Mouse (Mus musculus) heart, embryonic 15.5 days (tissue): ENCODE measurements around the gene Sgf29. TPM values are rescaled to one million over a fixed set of nuclear protein-coding genes. Genes with fewer than 3 reads are reported as not detected.
A peak's percentile ranks its signal among the peaks of the same experiment; 100 is the strongest.

Source experiments
- ATAC-seq: fragments of 200-750 bp; cut with Nextera tagmentation; replicated peaks from 2 replicates; pipeline ENCODE4 v1.8.0; 2017; ENCODE audit warnings: low read depth, moderate TSS enrichment; ENCODE audit not compliant: insufficient number of reproducible peaks, insufficient read depth, low FRiP score
- H3K27ac ChIP-seq: fragments of 300-500 bp; sonication (generic); 2 replicates; pipeline ENCODE4 v1.5.1; 2015; ENCODE audit warnings: mild to moderate bottlenecking, inconsistent platforms
- H3K27me3 ChIP-seq: fragments of 300-500 bp; sonication (generic); 2 replicates; pipeline ENCODE4 v1.6.1; 2015; ENCODE audit warnings: inconsistent platforms
- H3K36me3 ChIP-seq: fragments of 300-500 bp; sonication (generic); 2 replicates; pipeline ENCODE4 v1.6.1; 2015; ENCODE audit warnings: mild to moderate bottlenecking, inconsistent platforms
- H3K4me1 ChIP-seq: fragments of 300-500 bp; sonication (generic); replicated peaks from 2 replicates; pipeline ENCODE4 v1.6.1; 2015; ENCODE audit warnings: inconsistent platforms
- H3K4me2 ChIP-seq: fragments of 300-500 bp; sonication (generic); 2 replicates; pipeline ENCODE4 v1.6.1; 2015; ENCODE audit warnings: inconsistent platforms, mild to moderate bottlenecking, moderate library complexity
- H3K4me3 ChIP-seq: fragments of 300-500 bp; sonication (generic); 2 replicates; pipeline ENCODE4 v1.5.1; 2015; ENCODE audit warnings: mild to moderate bottlenecking, inconsistent platforms
- H3K9ac ChIP-seq: fragments of 300-500 bp; sonication (generic); 2 replicates; pipeline ENCODE4 v1.6.1; 2015; ENCODE audit warnings: mild to moderate bottlenecking, inconsistent platforms
- H3K9me3 ChIP-seq: fragments of 300-500 bp; sonication (generic); replicated peaks from 2 replicates; pipeline ENCODE4 v1.6.1; 2016; ENCODE audit warnings: inconsistent platforms
- WGBS: fragments of 180-500 bp; shearing (Covaris S2); methylation state at CpG from one replicate; pipeline ENCODE4 v1.1.7; 2015; ENCODE audit warnings: mixed read lengths; 5-methylcytosine and 5-hydroxymethylcytosine counted together
- polyA plus RNA-seq: library from polyadenylated mRNA; unstranded; fragments of >200 nt; fragmentation: Nextera tagmentation; extraction: Ambion mirVana; gene quantifications from 2 replicates; pipeline ENCODE4 v1.2.1, GENCODE M21; 2015

Sgf29 gene
- polyA plus RNA-seq, 1 experiment from 2014 or later = 21.0 TPM

DNA sequence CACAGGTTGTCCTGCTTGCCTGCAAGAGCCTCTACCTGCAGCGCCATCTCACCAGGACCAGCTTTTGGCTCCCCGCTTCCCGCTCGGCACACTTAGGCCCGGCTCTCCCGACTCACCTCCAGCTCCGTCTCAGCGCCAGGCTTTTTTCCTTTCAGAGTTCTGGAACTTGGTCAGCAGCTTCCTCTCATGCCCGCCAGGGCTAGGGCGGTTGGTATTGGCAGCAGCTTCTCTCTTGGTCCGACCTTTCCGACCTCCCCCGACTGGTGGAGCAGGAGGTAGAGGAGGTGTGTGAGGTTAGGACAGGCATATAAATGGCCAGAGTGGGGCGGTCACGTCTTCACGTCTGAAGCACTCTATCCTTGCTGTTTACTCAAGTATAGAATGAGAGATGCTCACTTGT lies 24.3 kb upstream of the Sgf29 start:
- 56% methylated on average over 16 of the region's 16 CpGs for WGBS
- no peak overlapping the region; the same call in 1 of the 2 replicates for H3K4me2 ChIP-seq
- no peaks in the 10 kb centered on the region for H3K27me3 ChIP-seq
- no peaks in the 10 kb centered on the region for H3K9me3 ChIP-seq
- peaks cover 18% of the 10 kb centered on the region for H3K4me1 ChIP-seq
- no peak overlapping the region for H3K9ac ChIP-seq
- H3K27ac ChIP-seq = no peak overlapping the region; the same call in 1 of the 2 replicates
- peak overlapping the region; percentile 3; the same call in 1 of the 2 replicates for H3K4me3 ChIP-seq
- no peak for ATAC-seq
- no peaks in the 10 kb centered on the region for H3K36me3 ChIP-seq

DNA sequence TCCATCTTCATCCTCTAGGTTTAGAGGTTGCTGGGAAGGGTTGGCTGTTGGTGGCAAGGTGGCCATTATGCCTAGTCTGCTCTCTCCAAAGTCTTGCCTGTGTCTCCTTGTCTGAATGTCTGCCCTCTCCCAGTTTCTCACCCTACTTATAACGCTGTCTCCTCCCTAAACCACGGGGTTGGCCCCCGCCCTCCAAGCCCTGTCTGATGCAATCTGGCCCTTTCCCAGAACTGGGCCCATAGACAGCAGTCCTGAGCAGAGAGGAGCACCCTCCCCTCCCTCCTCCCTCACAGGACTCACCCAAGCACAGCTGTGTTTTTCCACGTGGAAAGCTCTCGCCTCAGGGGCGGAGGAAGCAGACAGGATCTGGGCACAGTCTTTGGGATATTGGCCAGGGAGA lies 23.7 kb upstream of the Sgf29 start:
- Histone ChIP-seq H3K4me2 (no peak overlapping the region; the same call in 1 of the 2 replicates), H3K4me3 (no peak overlapping the region), H3K9me3 (no peaks in the 10 kb centered on the region), H3K27ac (peak overlapping the region; percentile 21; the same call in 1 of the 2 replicates), H3K4me1 (peaks cover 18% of the 10 kb centered on the region), H3K27me3 (no peaks in the 10 kb centered on the region), H3K36me3 (no peaks in the 10 kb centered on the region), H3K9ac (no peak overlapping the region)
- peak; percentile 73 for ATAC-seq
- 34% methylated on average over 6 of the region's 6 CpGs for WGBS

DNA sequence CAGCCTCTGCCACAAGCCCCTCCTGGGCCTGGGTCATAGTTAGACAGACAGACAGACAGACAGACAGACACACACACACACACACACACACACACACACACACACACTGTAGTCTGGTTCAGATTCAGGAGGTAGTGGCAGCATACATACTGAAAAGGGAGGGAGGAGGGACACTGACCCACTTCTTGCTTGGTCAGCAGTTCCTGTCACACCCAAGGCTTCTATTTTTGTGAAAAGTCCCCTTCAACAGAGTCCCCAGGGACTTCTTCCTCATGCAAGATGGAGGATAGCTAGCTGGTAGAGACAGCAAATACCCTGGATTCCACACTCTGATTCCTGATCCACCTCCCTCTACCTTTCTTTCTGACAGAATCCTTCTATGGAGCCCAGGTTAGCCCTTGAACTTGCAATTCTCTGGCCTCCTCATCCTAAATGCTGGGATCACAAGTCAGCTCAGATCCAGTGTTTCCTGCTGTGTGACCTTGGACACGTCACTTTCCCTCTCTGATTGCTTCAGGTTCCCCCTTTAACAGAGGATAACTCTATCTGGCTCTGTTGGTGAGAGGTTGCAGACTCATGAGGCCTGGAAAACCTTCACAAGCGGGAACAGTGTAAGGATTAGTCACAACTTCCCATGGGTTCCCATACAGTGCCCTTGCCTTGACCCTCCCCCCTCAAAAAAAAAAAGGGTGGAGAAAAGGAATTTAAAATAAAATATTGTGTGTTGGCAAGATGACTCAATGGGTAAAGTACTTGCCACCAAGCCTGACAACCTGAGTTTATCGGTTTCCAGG lies 23.1 kb upstream of the Sgf29 start:
- Histone ChIP-seq H3K27me3 (no peaks in the 10 kb centered on the region), H3K9ac (no peak overlapping the region), H3K36me3 (no peaks in the 10 kb centered on the region), H3K4me2 (no peak overlapping the region), H3K4me3 (no peak overlapping the region), H3K27ac (no peak overlapping the region), H3K4me1 (peaks cover 18% of the 10 kb centered on the region), H3K9me3 (no peaks in the 10 kb centered on the region)
- ATAC-seq = no peak
- 75% methylated on average over 3 of the region's 3 CpGs for WGBS

DNA sequence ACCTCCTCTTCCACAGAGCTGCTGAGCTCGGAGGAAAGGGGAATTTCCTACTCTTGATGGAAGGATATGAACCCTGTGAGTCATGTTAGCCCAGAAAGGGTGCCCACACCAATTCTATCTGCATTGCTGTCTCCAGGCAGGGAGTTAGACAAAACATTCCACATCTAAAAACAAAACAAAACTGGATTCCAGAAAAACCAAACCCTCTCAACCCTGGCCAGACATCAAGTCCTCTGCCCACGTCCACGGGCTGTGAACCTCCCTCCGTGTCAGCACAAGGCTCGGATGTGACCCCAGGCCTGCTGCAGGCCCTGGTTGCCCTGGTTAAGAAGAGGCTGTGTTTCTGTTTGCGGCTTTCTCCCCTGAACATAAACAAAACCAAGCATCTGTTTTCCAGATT lies 21.0 kb upstream of the Sgf29 start:
- Histone ChIP-seq H3K9ac (no peak overlapping the region), H3K4me2 (no peak overlapping the region), H3K4me3 (no peak overlapping the region), H3K36me3 (no peaks in the 10 kb centered on the region), H3K9me3 (no peaks in the 10 kb centered on the region), H3K27me3 (no peaks in the 10 kb centered on the region), H3K27ac (peak overlapping the region; percentile 34), H3K4me1 (peaks cover 11% of the 10 kb centered on the region; the same call in 1 of the 2 replicates)
- WGBS = 52% methylated on average over 6 of the region's 6 CpGs
- ATAC-seq = no peak

DNA sequence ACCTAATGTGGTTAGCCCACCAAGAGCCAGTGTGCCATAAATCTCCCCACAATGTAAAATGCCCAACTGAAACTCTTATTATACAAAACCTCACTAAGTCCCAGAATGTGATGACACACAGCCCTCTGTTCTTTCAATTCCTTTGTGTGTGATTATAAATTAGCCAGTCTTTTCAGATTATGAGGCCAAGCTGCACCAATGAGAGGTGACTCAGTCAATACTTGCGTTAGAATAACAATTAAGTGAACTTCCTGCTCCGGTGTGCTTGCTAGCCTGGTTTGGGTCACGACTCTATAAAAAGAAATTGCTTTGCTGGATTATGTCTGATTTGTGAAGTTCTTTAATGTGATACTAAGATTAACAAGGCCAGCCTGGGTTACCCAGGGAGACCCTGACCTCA lies 19.2 kb upstream of the Sgf29 start:
- peaks cover 8% of the 10 kb centered on the region; the same call in 1 of the 2 replicates for H3K4me1 ChIP-seq
- H3K4me2 ChIP-seq = no peak overlapping the region
- H3K36me3 ChIP-seq = no peaks in the 10 kb centered on the region
- no peak overlapping the region for H3K27ac ChIP-seq
- ATAC-seq = no peak
- WGBS = 53% methylated on average over 3 of the region's 3 CpGs
- no peaks in the 10 kb centered on the region for H3K9me3 ChIP-seq
- H3K4me3 ChIP-seq = no peak overlapping the region
- no peak overlapping the region; the same call in 1 of the 2 replicates for H3K9ac ChIP-seq
- H3K27me3 ChIP-seq = 0 out of 2 replicates have a peak, but pooled peaks cover 4% of the 10 kb centered on the region

DNA sequence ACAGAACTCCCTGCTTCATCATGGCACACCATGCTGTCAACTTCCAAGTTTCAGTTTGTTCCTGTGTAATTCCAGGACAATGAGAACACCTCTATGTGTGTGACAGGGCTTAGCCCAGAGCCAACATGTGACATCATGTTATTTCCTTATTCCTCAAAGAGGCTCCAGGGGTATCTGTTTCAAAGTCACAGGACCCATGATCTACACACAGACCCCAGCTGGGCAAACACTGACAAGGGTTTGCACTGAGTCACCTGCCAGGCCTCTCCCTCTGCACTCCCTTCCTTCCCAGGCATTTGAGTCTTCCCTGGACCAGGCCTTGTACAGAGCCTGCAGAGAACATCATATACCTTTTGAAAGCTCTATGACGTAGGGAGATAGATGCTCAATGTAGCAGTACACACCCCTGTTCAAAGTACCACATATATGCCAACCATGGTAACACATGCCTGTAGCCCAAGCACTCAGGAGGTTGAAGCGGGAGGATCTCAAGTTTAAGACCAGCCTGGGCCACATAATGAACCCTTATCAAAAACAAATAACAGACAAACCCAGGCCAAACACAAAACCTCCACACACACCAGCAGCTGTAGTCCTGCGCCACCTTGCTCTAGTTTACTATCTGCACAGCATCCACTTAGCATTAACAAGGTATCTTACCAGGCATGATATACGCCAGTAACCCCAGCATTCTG lies 18.1 kb upstream of the Sgf29 start, which contains the start of gene Nupr1:
Gene Nupr1 (minus strand): TSS at position 38 of the 695 bp plus-strand sequence.
- Histone ChIP-seq H3K36me3 (no peaks in the 10 kb centered on the region), H3K4me1 (peaks cover 2% of the 10 kb centered on the region; the same call in 1 of the 2 replicates), H3K9ac (no peak within 1 kb of the TSS; the same call in 1 of the 2 replicates), H3K4me2 (no peak within 1 kb of the TSS), H3K4me3 (no peak within 1 kb of the TSS), H3K27me3 (0 out of 2 replicates have a peak, but pooled peaks cover 4% of the 10 kb centered on the region), H3K9me3 (no peaks in the 10 kb centered on the region), H3K27ac (no peak within 1 kb of the TSS)
- ATAC-seq = no peak
- WGBS = 89% methylated on average over 4 of the region's 4 CpGs

DNA sequence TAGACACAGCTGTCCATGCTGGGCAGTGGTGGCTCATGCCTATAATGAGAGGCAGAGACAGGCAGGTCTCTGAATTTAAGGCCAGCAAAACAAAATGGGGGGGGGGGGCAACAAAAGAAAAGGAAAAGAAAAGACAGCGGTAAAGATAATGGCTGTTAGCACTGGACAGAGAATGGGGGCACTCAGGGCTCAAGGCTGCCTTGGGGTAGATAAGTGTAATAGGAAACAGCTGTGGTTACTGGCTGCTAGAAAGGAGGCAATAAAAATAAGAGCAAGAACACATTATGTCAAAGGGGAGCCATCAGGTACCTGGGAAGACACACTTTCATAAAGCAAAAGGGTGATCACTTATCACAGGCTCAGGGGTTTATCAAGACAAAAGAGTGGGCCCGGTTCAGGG lies 16.6 kb upstream of the Sgf29 start:
- H3K4me2 ChIP-seq = no peak overlapping the region
- H3K4me3 ChIP-seq = no peak overlapping the region
- no peaks in the 10 kb centered on the region for H3K36me3 ChIP-seq
- H3K9me3 ChIP-seq = no peaks in the 10 kb centered on the region
- no peak for ATAC-seq
- 0 out of 2 replicates have a peak, but pooled peaks cover 4% of the 10 kb centered on the region for H3K27me3 ChIP-seq
- H3K4me1 ChIP-seq = no peaks in the 10 kb centered on the region
- no peak overlapping the region for H3K27ac ChIP-seq
- 70% methylated on average over 2 of the region's 2 CpGs for WGBS
- H3K9ac ChIP-seq = no peak overlapping the region

DNA sequence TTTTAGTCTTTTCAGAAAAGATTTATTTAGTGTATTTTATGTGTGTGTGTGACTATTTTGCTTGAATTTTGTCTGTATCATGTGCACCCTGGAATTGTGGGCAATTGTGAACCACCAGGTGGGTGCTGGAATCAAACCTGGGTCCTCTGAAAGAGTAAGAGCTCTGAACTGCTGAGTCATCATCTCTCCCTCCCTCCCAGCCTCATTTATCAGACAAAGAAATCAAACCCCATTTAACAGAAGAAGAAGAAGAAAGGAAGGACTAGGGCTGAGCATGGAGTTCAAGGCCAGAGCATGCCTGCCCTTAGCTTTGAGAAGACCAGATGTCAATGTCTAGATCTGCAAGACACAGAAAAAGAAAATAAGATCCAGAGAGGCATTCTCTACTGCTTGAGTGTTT lies 13.7 kb upstream of the Sgf29 start:
- no peak overlapping the region for H3K4me2 ChIP-seq
- no peak overlapping the region for H3K27ac ChIP-seq
- ATAC-seq = no peak
- H3K4me1 ChIP-seq = no peaks in the 10 kb centered on the region
- H3K36me3 ChIP-seq = no peaks in the 10 kb centered on the region
- H3K9me3 ChIP-seq = no peaks in the 10 kb centered on the region
- H3K9ac ChIP-seq = no peak overlapping the region
- no peak overlapping the region for H3K4me3 ChIP-seq
- 0 out of 2 replicates have a peak, but pooled peaks cover 4% of the 10 kb centered on the region for H3K27me3 ChIP-seq

DNA sequence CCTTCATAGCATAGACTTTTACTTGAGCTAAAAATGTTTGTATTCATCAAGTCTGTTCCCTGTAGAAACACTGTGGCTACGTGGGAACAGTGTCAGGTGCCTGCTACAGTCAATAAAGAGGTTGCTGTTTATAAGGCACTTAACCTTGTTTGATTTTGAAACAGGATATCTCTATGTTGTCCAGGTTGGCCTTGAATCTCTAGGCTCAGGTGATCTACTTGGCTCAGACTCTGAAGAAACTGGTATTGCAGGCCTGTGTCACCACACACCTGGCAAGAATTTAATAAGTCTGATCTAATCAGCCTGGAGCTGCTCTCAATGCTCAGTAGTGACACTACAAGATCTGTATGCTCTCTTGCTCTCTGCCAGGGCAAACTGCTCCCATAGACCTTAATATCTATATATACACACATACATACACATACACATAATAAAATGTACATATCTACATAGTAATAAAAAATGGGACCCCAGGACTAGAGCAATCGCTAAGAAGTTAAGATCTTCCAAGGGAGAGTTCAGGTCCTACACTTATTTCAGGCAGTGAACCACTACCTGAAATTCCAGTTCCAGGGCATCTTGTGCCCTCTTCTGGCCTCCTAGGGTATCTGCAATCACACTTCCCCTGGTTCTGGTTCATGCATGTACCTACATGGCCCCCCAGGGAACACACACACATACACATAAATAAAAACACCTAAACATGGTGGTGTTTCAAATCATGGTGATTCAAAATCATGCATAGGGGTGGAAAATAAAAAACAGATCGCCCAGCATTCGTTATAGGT lies 12.2 kb upstream of the Sgf29 start:
- H3K27ac ChIP-seq = no peak overlapping the region

DNA sequence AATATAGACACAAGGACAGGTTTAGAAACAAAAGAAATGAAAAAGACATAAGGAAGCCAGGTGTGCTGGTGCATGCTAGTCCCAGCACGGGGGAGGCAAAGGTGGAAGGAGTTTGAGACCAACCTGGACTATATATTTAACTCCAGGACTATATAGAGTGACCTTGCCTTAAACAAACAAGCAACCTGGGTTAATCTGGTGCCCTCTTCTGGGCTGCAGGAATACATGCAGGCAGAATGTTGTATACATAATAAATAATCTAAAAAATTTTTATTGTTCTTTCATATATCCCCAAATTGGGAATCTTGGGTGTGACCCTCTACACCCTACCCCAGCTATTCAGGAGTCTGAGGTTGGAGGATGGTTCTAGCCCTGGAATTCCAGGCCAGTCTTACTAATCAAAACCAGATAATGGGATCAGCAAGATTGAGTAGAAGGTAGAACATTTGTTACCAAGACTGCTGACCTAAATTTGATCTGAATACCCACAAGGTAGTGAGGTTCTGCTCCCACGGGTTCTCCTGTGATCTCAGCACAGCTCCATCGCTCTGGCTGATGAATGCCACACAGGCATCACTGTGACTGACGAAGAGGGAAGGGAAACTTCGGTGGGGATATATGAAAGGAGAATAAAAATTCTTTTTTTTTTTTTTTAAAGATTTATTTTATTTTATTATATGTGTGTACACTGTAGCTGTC lies 6.4 kb upstream of the Sgf29 start:
- no peak overlapping the region for H3K4me3 ChIP-seq
- H3K27me3 ChIP-seq = no peaks in the 10 kb centered on the region
- H3K36me3 ChIP-seq = no peaks in the 10 kb centered on the region
- H3K9ac ChIP-seq = no peak overlapping the region
- ATAC-seq = no peak
- H3K4me1 ChIP-seq = no peaks in the 10 kb centered on the region
- H3K27ac ChIP-seq = no peak overlapping the region
- H3K4me2 ChIP-seq = no peak overlapping the region
- no peaks in the 10 kb centered on the region for H3K9me3 ChIP-seq
- WGBS = 62% methylated on average over 5 of the region's 5 CpGs

More for the DNA sequence above, 12.2 kb upstream of the Sgf29 start:
- no peak overlapping the region for H3K4me3 ChIP-seq
- WGBS = 12% methylated on average over 4 of the region's 4 CpGs
- no peak for ATAC-seq
- H3K27me3 ChIP-seq = 0 out of 2 replicates have a peak, but pooled peaks cover 4% of the 10 kb centered on the region
- H3K4me2 ChIP-seq = no peak overlapping the region
- no peaks in the 10 kb centered on the region for H3K4me1 ChIP-seq
- no peaks in the 10 kb centered on the region for H3K36me3 ChIP-seq
- H3K9ac ChIP-seq = no peak overlapping the region
- H3K9me3 ChIP-seq = no peaks in the 10 kb centered on the region
